In genomic region chr17:10887924-10888323, GRCm38 (mm10) we compare ENCODE assay signal across 18 mouse cellular contexts. TPM values are rescaled to one million over a fixed set of nuclear protein-coding genes. Genes with fewer than 3 reads are reported as not detected.
DNase-seq lines count a peak whose midpoint lies in the region; ATAC-seq lines count a peak whose summit lies in the region.
"Had no signal": no experiment of that assay in that cellular context is flagged by ENCODE, and none has a peak within 500 bp of the region (broad histone marks: within the 10 kb centered on the region; RNA-seq: fewer than 3 reads in every experiment).

No protein-coding gene starts in this region.

- H3K4me2 ChIP-seq in hindbrain, embryonic 16.5 days (ENCODE audit: low read length) = no peak overlapping the region
- H3K4me2 ChIP-seq: embryonic facial prominence, embryonic 15.5 days; hindbrain, embryonic 14.5 days had no signal

- no peaks in the 10 kb centered on the region for H3K27me3 ChIP-seq in hindbrain, embryonic 10.5 days (ENCODE audit: insufficient read depth, poor library complexity, severe bottlenecking)
- no peaks in the 10 kb centered on the region for H3K27me3 ChIP-seq in hindbrain, embryonic 16.5 days (replicated peaks; ENCODE audit: control insufficient read depth, insufficient read depth, low read length)
- H3K27me3 ChIP-seq: embryonic facial prominence, embryonic 15.5 days; megakaryocyte, embryonic 14.5 days had no signal

- WGBS in hindbrain, embryonic 10.5 days = 14% methylated on average over 4 of the region's 4 CpGs
- 18% methylated on average over 4 of the region's 4 CpGs for WGBS in hindbrain, embryonic 16.5 days

- no peak for ATAC-seq in hindbrain, embryonic 16.5 days
- ATAC-seq: intestine, embryonic 16.5 days; liver, postnatal 0 days had no signal

- peak; percentile 29 for DNase-seq in hindbrain, embryonic 10.5 days (ENCODE audit: low spot score)
- peak; percentile 51 for DNase-seq in embryo, embryonic 10 days (ENCODE audit: low spot score)
- peak; percentile 8 for DNase-seq in embryo, embryonic 11.5 days (ENCODE audit: low read depth, low spot score)
- DNase-seq in heart, postnatal 14 days = peak; percentile 3 to 16
- no peak for DNase-seq in layer of hippocampus, adult 11-12 months (ENCODE audit: low spot score)
- DNase-seq in adrenal gland, postnatal 25 days = no peak
- DNase-seq: cerebellum, postnatal 14 days; liver; liver, postnatal 0 days; lung, postnatal 14 days; right cerebral cortex, postnatal 25 days; thymus, postnatal 25 days had no signal

- H3K27ac ChIP-seq in hindbrain, embryonic 10.5 days = 0 out of 2 replicates have a peak overlapping the region, but pooled peaks have one; percentile 23
- no peak overlapping the region for H3K27ac ChIP-seq in hindbrain, embryonic 16.5 days (ENCODE audit: low read depth, low read length)
- H3K27ac ChIP-seq: embryonic facial prominence, embryonic 15.5 days; forebrain, embryonic 10.5 days; hindbrain, embryonic 14.5 days had no signal

- no peak overlapping the region for H3K9ac ChIP-seq in hindbrain, embryonic 16.5 days (ENCODE audit: low read depth, low read length)
- H3K9ac ChIP-seq: embryonic facial prominence, embryonic 15.5 days; hindbrain, embryonic 14.5 days; liver, postnatal 0 days had no signal

- H3K9me3 ChIP-seq in hindbrain, embryonic 10.5 days = no peaks in the 10 kb centered on the region
- H3K9me3 ChIP-seq in hindbrain, embryonic 16.5 days (ENCODE audit: control insufficient read depth, low read length) = no peaks in the 10 kb centered on the region
- H3K9me3 ChIP-seq: embryonic facial prominence, embryonic 15.5 days; forebrain, embryonic 10.5 days; megakaryocyte, embryonic 14.5 days had no signal

- intact Hi-C loops in heart, postnatal 14 days (cut with DNase I) = no loop called here

- H3K4me3 ChIP-seq in hindbrain, embryonic 10.5 days = no peak overlapping the region
- H3K4me3 ChIP-seq in hindbrain, embryonic 16.5 days (ENCODE audit: low read length) = no peak overlapping the region
- H3K4me3 ChIP-seq: embryonic facial prominence, embryonic 15.5 days; forebrain, embryonic 10.5 days; megakaryocyte, embryonic 14.5 days had no signal

- H3K36me3 ChIP-seq in hindbrain, embryonic 10.5 days = no peaks in the 10 kb centered on the region
- H3K36me3 ChIP-seq in hindbrain, embryonic 16.5 days (ENCODE audit: control insufficient read depth, insufficient read depth, low read length) = no peaks in the 10 kb centered on the region
- H3K36me3 ChIP-seq: embryonic facial prominence, embryonic 15.5 days; forebrain, embryonic 10.5 days had no signal

- H3K4me1 ChIP-seq in hindbrain, embryonic 10.5 days (replicated peaks) = peaks cover 15% of the 10 kb centered on the region
- H3K4me1 ChIP-seq in hindbrain, embryonic 16.5 days (ENCODE audit: control insufficient read depth, insufficient read depth, low read depth, low read length) = peaks cover 2% of the 10 kb centered on the region; the same call in 1 of the 2 replicates
- H3K4me1 ChIP-seq: embryonic facial prominence, embryonic 15.5 days; megakaryocyte, embryonic 14.5 days had no signal

RNA-seq across cellular contexts. Expression of gene Prkn, which starts 47.7 kb away (rescaled TPM):
- 1.2 TPM in 2 replicates for polyA plus RNA-seq in hindbrain, embryonic 10.5 days (2016; fragmentation: Nextera tagmentation; extraction: Ambion mirVana)
- 5.7 and 7.3 TPM in 2 replicates for polyA plus RNA-seq in hindbrain, embryonic 16.5 days (2015; fragmentation: Nextera tagmentation; extraction: Ambion mirVana)
- total RNA-seq in heart, postnatal 14 days (2021) = 10 to 100 TPM in 1 of 2 experiments, 1 to 10 TPM in 1; 7.0 to 10.9 TPM
- 5.9 and 10.1 TPM in 2 replicates for total RNA-seq in adrenal gland, postnatal 25 days (2021)

RNA-seq across cellular contexts. Expression of gene Pacrg, which starts 47.8 kb away (rescaled TPM):
- 2.8 and 5.5 TPM in 2 replicates for polyA plus RNA-seq in hindbrain, embryonic 10.5 days (2016; fragmentation: Nextera tagmentation; extraction: Ambion mirVana)
- 21.7 and 23.2 TPM in 2 replicates for polyA plus RNA-seq in hindbrain, embryonic 16.5 days (2015; fragmentation: Nextera tagmentation; extraction: Ambion mirVana)
- total RNA-seq in heart, postnatal 14 days (2021) = 1 to 10 TPM in 1 of 2 experiments, under 1 TPM in 1; 0.66 to 1.4 TPM
- 2.9 and 3.6 TPM in 2 replicates for total RNA-seq in adrenal gland, postnatal 25 days (2021)
- polyA plus RNA-seq: liver, postnatal 0 days had no signal

Comparison
In these comparisons a context has a peak if more than half of its experiments do, and no peak if none do; other contexts are left out.
1. DNase-seq: peak in hindbrain, embryonic 10.5 days (single experiment), embryo, embryonic 10 days (single experiment), embryo, embryonic 11.5 days (single experiment) and heart, postnatal 14 days (2 of 2); none in layer of hippocampus, adult 11-12 months (single experiment) and adrenal gland, postnatal 25 days (single experiment).